Mouse (Mus musculus): Measurements from ENCODE around the gene Gm11027. TPM values are rescaled to one million over a fixed set of nuclear protein-coding genes. Genes with fewer than 3 reads are reported as not detected.
"Not testable (repeated sequence)": the region's sequence is repeated elsewhere in the genome, so short reads cannot be mapped to it uniquely, and the experiment has no call there.

Gene Gm11027
- total RNA-seq (2012; rRNA removed) = not detected in 2 replicates
- not detected in 2 replicates for total RNA-seq (2014; rRNA removed)
- not detected in 2 replicates for polyA plus RNA-seq (2012; ENCODE audit: insufficient read length, low read depth)

- H3K4me1 ChIP-seq (ENCODE audit: control insufficient read depth in 1 of 2, insufficient read depth in 2 of 2); H3K9me3 ChIP-seq (replicated peaks; ENCODE audit: low read length); dilution Hi-C loops (cut with MboI; ENCODE audit: extremely low pct_ligation_motif_present, extremely low pct_unique_long_range_greater_than_20kb, low sequenced_read_pairs); H3K9ac ChIP-seq (ENCODE audit: insufficient read depth, low read depth); H3K36me3 ChIP-seq (replicated peaks in 1 of 2; ENCODE audit: control insufficient read depth in 1 of 2, insufficient read depth in 1 of 2, low read length in 1 of 2); DNase-seq (ENCODE audit: extremely low read depth); H3K79me2 ChIP-seq (replicated peaks; ENCODE audit: control insufficient read depth, extremely low read depth, insufficient read depth, poor library complexity, severe bottlenecking); H3K4me3 ChIP-seq (replicated peaks in 1 of 3; ENCODE audit: low read depth in 2 of 3, low read length in 2 of 3, poor library complexity in 1 of 3); H3K4me2 ChIP-seq (ENCODE audit: insufficient read depth, low read depth, poor library complexity, severe bottlenecking); H3K27ac ChIP-seq (ENCODE audit: insufficient read depth, low read depth); H3K27me3 ChIP-seq (replicated peaks): not testable (repeated sequence)
- in situ Hi-C loops (cut with MboI; ENCODE audit: low pct_ligation_motif_present, low pct_unique_long_range_greater_than_20kb, low sequenced_read_pairs) = loop anchor here (25.0 kb wide), 1 partner anchor 137 kb away; the partner anchor contains the start of gene Ncapg2
Observed at GRCm38 (mm10) chr12:116275086-116275485, at the start of gene Gm11027. Gene Gm11027 (plus strand): TSS chr12:116275386.

- in situ Hi-C loops (cut with MboI; ENCODE audit: low pct_ligation_motif_present, low pct_unique_long_range_greater_than_20kb, low sequenced_read_pairs) = no loop called here
- Histone ChIP-seq H3K79me2 (replicated peaks; ENCODE audit: control insufficient read depth, extremely low read depth, insufficient read depth, poor library complexity, severe bottlenecking) (no peaks in the 10 kb centered on the region), H3K4me3 (replicated peaks in 1 of 3; ENCODE audit: low read depth in 2 of 3, low read length in 2 of 3, poor library complexity in 1 of 3) (no peak overlapping the region), H3K4me2 (ENCODE audit: insufficient read depth, low read depth, poor library complexity, severe bottlenecking) (peak overlapping the region; percentile 67), H3K4me1 (ENCODE audit: control insufficient read depth in 1 of 2, insufficient read depth in 2 of 2) (peaks cover 7 to 8% of the 10 kb centered on the region in 2 experiments; a peak in 3 of 4 replicates), H3K9me3 (replicated peaks; ENCODE audit: low read length) (no peaks in the 10 kb centered on the region), H3K27ac (ENCODE audit: insufficient read depth, low read depth) (peak overlapping the region; percentile 35), H3K36me3 (replicated peaks in 1 of 2; ENCODE audit: control insufficient read depth in 1 of 2, insufficient read depth in 1 of 2, low read length in 1 of 2) (peaks cover 10 to 47% of the 10 kb centered on the region in 2 experiments), H3K9ac (ENCODE audit: insufficient read depth, low read depth) (no peak overlapping the region), H3K27me3 (replicated peaks) (no peaks in the 10 kb centered on the region)
- DNase-seq (ENCODE audit: extremely low read depth) = peak; percentile 21
- dilution Hi-C loops (cut with MboI; ENCODE audit: extremely low pct_ligation_motif_present, extremely low pct_unique_long_range_greater_than_20kb, low sequenced_read_pairs) = no loop called here
- no peak for TF ChIP-seq UBTF (IDR thresholded peaks at IDR 0.05; ENCODE audit: low read depth, low read length)
- no peak for TF ChIP-seq ZNF384 (IDR thresholded peaks at IDR 0.05; ENCODE audit: low read depth, low read length)
- TF ChIP-seq MEF2A (IDR thresholded peaks at IDR 0.05; ENCODE audit: borderline replicate concordance, low read depth, low read length) = no peak
- no peak for TF ChIP-seq TBP (conservative IDR thresholded peaks at IDR 0.05; ENCODE audit: low read depth, low read length)
- TF ChIP-seq MXI1 (IDR thresholded peaks at IDR 0.05; ENCODE audit: low read depth, low read length) = peak; percentile 71; the same call in 1 of the 2 replicates
- TF ChIP-seq KAT2A (IDR thresholded peaks at IDR 0.05; ENCODE audit: insufficient replicate concordance, low read length) = no peak
- no peak for TF ChIP-seq NELFE (IDR thresholded peaks at IDR 0.05; ENCODE audit: low read depth, low read length)
- no peak for TF ChIP-seq USF2 (conservative IDR thresholded peaks at IDR 0.05; ENCODE audit: low read depth, low read length)
- no peak for TF ChIP-seq CHD2 (IDR thresholded peaks at IDR 0.05; ENCODE audit: low read length)
- peak; percentile 27; the same call in 1 of the 2 replicates for TF ChIP-seq RCOR1 (conservative IDR thresholded peaks at IDR 0.05; ENCODE audit: low read depth, low read length)
- TF ChIP-seq USF1 (IDR thresholded peaks at IDR 0.05; ENCODE audit: low read depth, low read length) = no peak
- no peak for TF ChIP-seq GABPA (IDR thresholded peaks at IDR 0.05; ENCODE audit: insufficient replicate concordance, low read depth, low read length)
- no peak for TF ChIP-seq CTCF (conservative IDR thresholded peaks at IDR 0.05 in 1 of 2, IDR thresholded peaks at IDR 0.05 in 1 of 2; ENCODE audit: low read depth in 2 of 2, low read length in 2 of 2)
- TF ChIP-seq TCF12 (IDR thresholded peaks at IDR 0.05; ENCODE audit: low read depth, low read length) = peak; percentile 29
- TF ChIP-seq ETS1 (conservative IDR thresholded peaks at IDR 0.05; ENCODE audit: low read depth, low read length) = no peak; the same call in 1 of the 2 replicates
- TF ChIP-seq POLR2A (IDR thresholded peaks at IDR 0.05; ENCODE audit: low read depth, low read length) = no peak
- TF ChIP-seq EP300 (IDR thresholded peaks at IDR 0.05; ENCODE audit: low read length) = peak; percentile 44; the same call in 1 of the 2 replicates
- no peak for TF ChIP-seq E2F4 (IDR thresholded peaks at IDR 0.05; ENCODE audit: insufficient replicate concordance, low read depth, low read length)
- TF ChIP-seq SMC3 (IDR thresholded peaks at IDR 0.05; ENCODE audit: low read depth, low read length) = no peak
- no peak for TF ChIP-seq NRF1 (IDR thresholded peaks at IDR 0.05; ENCODE audit: low read depth, low read length)
- no peak for TF ChIP-seq CHD1 (IDR thresholded peaks at IDR 0.05; ENCODE audit: low read depth, low read length)
- peak; percentile 79 for TF ChIP-seq IRF4 (IDR thresholded peaks at IDR 0.05; ENCODE audit: low read depth, low read length)
- no peak for TF ChIP-seq JUN (IDR thresholded peaks at IDR 0.05; ENCODE audit: insufficient read depth, low read depth, low read length)
- TF ChIP-seq PAX5 (IDR thresholded peaks at IDR 0.05; ENCODE audit: low read length) = no peak
- no peak for TF ChIP-seq MAZ (IDR thresholded peaks at IDR 0.05; ENCODE audit: low read depth, low read length)
- TF ChIP-seq ELF1 (IDR thresholded peaks at IDR 0.05; ENCODE audit: low read depth, low read length) = no peak
- TF ChIP-seq HCFC1 (IDR thresholded peaks at IDR 0.05; ENCODE audit: low read depth, low read length) = no peak
- TF ChIP-seq JUND (conservative IDR thresholded peaks at IDR 0.05; ENCODE audit: low read depth, low read length) = no peak; the same call in 1 of the 2 replicates
- TF ChIP-seq ZMIZ1 (IDR thresholded peaks at IDR 0.05; ENCODE audit: low read depth, low read length) = no peak
- no peak for TF ChIP-seq ZKSCAN1 (IDR thresholded peaks at IDR 0.05; ENCODE audit: borderline replicate concordance, low read depth, low read length)
- peak; percentile 44; the same call in 1 of the 2 replicates for TF ChIP-seq BHLHE40 (IDR thresholded peaks at IDR 0.05; ENCODE audit: low read depth, low read length)
Observed at GRCm38 (mm10) chr12:116226289-116227057, 48.7 kb upstream of the Gm11027 start.
